Mouse (Mus musculus): Measurements from ENCODE around the gene Inka2.
"Not testable (repeated sequence)": the region's sequence is repeated elsewhere in the genome, so short reads cannot be mapped to it uniquely, and the experiment has no call there.

The Inka2 gene

DNA sequence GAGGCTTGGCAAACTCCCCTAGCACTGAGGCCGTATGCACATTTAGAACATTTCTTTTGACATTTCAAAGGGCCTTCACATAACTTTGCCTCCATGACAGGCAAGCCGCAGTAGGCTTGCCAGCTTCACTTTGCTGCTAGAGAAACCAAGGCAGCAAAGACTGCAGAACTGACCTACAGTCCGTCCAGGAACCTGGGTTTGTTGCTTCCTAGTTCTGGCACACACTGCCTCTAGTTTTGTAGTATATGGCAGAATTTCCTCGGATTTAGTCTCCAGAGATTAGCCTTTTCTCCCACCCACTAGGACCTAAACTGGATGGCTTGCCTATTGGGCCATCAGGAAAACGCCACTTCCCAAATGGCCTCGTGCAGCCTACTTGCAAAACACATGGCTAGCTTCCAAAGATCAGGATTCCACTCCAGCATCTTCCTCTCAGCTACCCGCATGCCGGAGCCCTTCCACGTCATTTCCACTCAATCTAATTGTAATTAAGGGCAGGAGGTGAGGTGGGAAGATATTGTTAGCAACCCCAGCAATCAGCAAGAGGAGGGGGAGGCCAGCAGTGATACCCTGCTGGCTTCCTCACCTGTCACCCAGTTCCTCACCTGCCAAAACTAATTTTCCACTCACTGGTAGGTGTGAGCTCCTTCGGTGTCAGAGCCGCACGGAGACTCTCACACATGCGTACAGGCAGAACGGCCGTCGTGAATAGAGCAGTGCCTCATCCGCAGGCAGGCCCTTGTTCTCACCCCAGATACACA is 7.8 kb upstream of the Inka2 start:
- peak; percentile 61 for DNase-seq (ENCODE audit: low read depth, low spot score)

DNA sequence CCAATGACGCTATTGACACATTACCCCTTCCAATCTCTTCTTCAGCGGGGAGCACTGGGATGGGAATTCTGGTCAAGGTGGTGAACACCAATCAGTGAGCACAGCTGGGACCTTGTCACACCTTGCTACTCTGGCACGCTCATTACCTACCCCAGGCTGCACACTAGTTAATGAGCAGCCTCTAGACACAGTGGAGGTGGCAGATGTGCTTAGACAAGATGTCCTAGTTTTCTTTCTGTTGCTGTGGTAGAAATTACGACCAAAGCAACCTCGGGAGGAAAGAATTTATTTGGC is 7.3 kb upstream of the Inka2 start:
- DNase-seq (ENCODE audit: low read depth, low spot score) = no peak

DNA sequence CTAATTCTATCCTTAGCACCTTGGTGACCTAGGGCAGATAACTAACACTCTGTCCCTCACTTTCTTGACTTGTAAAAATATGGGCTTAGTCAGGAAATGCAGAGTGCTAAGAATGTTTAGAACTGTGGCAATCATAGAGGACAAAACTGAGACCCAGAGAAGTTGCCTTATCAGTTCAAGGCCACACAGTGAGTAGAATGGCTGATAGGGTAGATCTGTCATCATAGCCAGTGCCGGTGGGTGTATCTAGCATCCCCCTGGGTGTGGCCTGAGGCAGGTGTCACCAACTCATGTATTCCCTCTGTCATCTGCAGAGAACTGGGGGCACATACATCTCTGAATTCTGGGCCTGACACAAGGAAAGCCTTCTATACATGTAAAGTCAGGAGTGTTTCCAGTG is 6.1 kb upstream of the Inka2 start:
- no peak for DNase-seq (ENCODE audit: low read depth, low spot score)

DNA sequence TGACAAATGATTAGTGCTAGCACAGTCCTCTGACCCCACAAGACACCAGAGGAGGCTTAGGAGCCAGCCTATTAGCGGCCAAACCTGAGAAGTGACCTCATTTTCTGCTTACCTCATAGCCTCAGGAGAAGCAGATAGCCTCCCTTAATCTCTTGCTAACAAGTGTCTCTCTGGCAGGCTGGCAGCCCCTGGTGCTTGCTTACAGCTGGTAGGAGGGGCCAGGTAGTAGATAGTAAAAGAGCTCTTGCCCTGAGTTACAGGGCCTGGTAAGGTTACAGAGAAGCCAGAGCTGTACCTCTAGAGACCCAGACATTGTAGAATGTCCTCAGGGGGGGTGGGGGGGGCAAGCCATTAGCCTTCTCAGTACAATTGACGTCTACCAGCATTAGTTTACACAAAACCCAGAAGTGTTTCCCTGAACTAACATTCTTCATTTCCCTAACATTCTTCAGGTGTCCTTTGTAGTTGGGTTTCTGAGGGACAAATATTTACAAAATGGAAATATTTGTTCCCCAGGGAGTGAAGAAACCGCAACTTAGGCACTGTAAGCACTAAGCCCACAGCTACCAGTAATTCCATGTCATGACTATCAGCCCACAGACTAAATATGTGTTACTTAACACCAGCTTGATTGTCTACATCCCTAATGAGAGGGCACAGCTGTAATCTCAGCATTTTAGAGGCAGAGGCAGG is 5.0 kb upstream of the Inka2 start:
- DNase-seq (ENCODE audit: low read depth, low spot score) = no peak

DNA sequence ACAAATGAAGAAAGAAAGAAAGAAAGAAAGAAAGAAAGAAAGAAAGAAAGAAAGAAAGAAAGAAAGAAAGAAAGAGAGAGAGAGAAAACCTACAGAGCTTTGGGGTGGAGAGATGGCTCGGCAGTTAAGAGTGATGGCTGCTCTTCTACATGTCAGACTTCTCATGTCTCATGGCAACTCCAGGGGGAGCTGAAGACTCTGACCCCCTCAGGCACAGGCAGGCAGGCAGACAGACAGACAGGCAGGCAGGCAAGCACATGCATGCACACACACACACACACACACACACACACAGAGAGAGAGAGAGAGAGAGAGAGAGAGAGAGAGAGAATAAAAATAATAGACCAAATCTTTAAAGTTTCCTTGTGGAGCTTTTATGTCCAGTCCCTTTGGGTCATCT is 3.6 kb upstream of the Inka2 start:
- DNase-seq (ENCODE audit: low read depth, low spot score) = not testable (repeated sequence)

DNA sequence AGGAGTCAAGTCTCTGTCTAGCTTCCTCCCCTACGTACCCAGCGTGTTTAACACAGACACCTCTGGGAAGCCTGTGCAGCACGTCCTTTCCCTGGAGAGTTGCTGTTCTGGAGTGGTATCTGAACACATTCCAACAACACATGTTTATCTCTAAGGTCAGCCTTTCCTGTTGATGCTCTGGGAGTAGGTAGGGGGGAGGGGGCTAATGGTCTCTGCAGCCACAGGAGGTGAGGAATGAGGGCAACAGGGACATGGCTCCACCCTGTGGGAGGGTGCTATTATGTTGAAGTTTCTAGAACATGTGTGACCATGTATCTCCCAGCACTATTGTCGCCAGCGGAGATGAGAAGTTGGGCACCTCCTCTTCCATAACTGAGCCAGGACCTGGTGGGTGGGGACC is 3.0 kb upstream of the Inka2 start:
- DNase-seq (ENCODE audit: low read depth, low spot score) = no peak

DNA sequence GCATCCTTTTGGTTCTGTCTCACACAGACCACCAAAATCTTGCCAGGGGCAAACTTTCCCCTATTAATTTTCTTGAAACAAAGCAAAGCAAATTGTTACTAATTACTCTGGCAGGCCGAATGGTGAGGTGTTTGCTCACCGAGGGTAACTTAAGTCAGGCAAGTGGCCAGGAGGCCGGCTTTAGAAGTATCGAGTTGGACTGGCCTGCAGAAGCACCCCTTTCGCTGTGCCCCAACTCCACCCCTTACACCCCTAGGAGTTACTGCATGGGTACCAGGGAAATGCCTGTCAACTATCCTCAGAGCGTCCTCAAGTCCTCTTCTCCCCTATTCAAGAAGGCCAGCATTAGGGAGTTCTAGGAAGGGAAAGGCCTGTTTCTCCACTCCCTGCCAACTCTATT is 828 bp upstream of the Inka2 start:
- DNase-seq (ENCODE audit: low read depth, low spot score) = no peak

DNA sequence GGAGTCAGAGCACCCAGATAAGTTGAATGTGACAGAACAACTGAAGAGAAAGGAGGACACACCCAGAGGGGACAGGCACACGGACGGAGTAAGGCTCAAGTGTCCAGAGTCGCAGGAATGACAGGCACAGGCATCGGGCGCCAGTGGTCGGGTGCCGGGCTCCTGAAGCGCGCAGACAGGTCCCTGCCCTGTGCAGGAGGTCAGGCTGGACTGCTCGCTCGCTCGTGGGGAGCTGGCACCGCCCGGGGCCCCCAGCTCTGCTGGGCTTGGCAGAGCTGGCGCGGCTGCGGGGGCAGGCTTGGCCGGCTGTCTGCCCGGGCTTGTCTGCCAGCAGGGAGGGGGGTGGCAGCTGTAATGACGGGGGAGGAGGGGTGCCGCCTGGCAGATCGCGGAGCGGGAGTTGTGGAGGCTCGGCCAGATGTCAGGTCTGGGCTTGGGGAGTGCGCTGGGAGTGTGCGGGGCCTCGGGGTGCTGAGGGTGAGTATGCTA is 706 bp downstream of the Inka2 start:
- peak; percentile 96 for DNase-seq (ENCODE audit: low read depth, low spot score)

DNA sequence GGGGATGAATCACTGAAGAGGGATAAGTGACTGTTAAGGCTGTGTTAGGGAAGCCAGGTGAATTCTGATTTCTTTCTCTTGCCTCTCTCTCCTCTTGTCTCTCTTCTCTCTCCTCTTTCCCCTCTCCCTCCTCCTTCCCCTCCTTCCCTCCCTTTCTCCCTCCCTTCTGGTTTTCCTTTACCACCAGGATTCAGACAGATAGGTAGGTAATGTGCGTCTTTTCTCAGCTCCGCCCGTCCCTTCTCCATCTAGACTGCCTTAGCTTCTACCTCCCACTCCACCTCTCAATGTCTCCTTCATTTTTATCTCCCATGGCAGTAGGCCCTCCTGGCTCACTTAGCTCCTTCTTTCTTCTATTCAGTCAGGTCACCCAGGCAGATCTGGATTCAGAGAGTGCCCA is 1.2 kb downstream of the Inka2 start:
- peak; percentile 72 for DNase-seq (ENCODE audit: low read depth, low spot score)

DNA sequence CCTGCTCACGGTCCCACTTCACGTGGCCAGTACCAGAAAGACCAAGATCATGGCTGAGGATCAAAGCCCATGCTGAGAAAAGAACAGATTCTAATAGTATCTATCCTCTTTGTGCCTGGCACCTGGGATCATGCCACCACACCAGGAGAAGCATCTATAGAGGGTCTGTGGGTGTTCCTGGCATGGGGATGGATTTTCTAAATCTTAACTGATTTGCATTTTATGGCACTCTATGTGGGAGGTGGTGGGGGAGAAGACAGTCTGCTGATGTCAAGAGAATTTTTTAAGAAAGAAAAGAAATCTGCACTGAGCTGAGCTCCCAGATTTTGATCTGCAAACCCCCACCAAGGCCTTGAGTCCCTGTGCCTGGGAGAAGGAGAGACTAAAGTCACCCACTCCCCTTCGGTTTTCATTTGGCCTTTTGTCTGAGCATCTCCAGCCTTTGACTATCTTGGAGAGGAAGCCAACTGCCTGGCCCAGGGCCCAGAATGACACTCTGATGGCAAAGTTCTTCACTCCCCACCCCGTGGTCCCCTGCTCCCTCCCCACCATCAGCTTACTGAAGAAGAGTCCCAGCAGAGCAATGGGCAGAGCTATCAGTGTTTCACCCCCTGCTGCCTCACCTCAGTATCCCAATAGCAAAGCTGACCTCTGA is 2.1 kb downstream of the Inka2 start:
- DNase-seq (ENCODE audit: low read depth, low spot score) = peak; percentile 90

DNA sequence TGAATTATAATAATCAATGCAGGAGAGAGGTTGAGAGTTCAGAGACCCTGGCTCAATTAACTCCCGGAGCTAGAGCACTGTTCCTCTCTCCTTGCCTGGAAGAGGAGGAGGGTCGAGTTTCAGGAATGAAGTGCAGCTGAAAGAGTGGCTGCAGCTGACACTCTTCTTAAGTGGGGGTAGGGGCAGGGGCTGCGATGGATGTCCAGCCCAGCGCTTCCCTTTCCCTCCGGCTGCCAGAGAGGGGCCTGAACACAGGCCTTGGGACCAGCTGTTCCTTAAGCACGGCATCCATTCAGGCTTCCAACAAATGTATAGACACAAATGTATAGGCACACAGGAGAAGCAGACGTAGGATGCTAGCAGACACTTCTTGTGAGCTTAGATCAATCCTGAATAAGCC is 3.2 kb downstream of the Inka2 start:
- DNase-seq (ENCODE audit: low read depth, low spot score) = no peak

DNA sequence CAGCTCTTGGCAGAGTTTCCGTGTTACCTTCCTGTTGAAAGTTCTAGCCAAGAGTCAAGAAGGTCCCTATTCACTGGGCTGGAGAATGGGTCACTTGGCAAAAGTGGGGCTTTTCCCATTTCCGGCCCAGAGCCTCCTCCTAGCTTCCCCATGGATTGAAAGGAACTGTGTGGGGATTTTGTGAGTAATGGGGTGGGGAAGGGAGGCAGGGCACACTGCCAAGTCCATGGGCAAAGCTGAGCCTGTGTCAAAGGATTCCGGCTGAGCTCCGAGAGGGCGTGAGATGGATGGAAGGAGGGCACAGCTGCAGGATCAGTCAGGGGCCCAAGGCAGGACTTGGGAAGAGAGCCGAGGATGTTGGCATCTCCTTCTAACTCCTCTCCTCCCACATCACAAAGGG is 5.8 kb downstream of the Inka2 start:
- DNase-seq (ENCODE audit: low read depth, low spot score) = peak; percentile 74

DNA sequence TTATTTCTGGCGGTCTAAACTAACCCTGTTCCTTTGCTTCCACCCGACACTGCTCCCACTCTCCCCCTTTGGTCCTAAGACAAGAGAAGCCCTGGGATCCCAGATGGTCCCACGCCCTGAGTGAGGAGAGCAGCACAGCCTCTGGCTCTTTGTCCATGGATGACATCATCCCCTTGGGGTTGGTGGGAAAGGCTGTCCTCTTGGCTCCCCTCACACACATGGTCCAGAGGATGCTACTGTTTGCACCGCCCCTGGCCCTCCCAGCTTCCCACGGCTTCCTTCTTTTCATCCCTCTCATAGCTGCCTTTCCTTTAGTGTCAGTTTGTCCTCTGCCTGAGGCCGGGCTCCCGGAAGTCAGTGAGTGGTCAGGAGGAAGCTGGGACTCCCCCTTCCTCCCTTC is 7.3 kb downstream of the Inka2 start:
- peak; percentile 60 for DNase-seq (ENCODE audit: low read depth, low spot score)

DNA sequence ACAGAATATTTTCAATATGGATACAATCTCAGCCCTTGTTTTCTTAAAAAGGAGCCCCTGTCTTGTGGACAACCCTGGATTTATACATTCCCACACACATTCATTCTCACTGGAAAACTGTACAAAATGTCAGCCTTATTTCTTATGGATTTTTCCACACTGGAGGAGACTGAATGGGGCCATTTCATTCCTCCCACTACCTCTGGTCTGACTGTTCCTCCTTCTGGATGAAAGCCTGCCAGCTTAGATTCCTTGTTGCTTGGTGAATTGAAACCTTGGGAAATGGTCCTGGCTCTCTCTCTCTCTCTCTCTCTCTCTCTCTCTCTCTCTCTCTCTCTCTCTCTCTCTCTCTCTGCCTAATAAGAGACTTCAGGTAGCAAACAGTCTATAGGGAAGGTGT is 8.4 kb downstream of the Inka2 start:
- peak; percentile 67 for DNase-seq (ENCODE audit: low read depth, low spot score)

DNA sequence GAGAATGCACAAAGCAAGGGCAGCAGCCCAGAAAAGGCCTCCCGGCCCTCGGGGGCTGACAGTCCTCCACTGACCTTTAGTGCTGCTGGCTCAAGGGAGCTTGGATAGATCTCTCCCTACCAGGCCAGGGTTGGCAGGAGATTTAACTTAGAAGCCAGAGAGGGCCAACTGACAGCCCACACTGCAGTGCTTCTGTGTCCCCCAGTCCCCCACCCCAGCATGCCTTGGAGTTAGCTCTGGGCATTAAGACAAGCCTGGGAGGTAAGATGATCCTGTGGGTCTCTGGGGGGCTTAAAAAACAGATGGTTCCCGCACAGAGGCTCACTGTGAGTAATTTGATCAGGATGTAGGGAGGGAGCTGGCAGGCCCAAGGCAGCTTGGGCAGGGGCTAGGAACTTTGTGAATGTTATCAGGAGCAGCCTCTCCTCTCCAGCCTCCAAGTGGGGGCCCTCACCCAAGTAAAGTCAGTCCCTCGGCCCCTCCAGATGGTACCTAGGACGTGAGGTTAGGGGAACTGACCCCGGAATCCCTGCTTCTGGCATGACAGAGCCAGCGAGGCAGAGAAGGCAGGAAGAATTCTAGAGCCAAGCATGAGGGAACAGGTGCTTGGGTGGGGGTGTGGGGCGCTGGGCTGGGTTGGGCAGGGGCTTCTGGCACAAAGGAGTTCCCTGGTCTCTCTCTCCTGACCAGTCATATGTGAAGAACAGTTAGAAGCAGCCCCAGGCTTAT is 9.9 kb downstream of the Inka2 start:
- DNase-seq (ENCODE audit: low read depth, low spot score) = no peak

DNA sequence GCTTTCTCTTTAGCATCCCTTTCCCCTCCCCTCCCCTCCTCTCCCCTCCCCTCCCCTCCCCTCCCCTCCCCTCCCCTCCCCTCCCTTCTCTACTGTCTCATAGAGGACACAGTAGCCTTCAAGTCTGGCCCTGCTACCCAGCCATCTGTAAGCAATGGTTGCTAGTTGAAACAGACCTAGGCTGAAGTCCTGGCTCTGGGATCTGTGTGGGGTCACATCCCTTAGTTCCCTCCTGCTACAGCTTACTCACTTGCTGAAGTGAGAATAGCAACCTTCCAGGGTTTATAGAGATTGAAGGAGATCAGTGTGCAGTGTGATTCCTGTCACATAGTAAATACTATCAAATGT is 10.4 kb downstream of the Inka2 start:
- DNase-seq (ENCODE audit: low read depth, low spot score) = no peak

DNA sequence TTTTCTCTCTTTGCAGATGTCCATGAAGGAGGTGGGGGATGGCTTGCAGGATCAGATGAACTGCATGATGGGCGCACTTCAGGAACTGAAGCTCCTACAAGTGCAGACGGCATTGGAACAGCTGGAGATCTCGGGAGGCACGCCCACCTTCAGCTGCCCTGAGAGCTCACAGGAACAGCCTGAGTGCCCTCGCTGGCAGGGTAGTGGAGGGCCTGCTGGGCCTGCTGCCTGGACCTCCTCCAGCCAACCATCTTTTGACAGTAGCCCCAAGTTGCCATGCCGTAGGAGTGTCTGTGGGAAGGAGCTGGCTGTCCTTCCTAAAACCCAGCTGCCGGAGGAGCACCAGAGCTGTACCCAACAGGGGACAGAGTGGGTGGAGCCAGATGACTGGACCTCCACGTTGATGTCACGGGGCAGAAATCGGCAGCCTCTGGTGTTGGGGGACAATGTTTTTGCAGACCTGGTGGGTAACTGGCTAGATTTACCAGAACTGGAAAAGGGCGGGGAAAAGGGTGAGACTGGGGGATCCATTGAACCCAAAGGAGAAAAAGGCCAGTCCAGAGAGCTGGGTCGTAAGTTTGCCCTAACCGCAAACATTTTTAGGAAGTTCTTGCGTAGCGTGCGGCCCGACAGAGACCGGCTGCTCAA is 12.1 kb downstream of the Inka2 start:
- peak; percentile 76 for DNase-seq (ENCODE audit: low read depth, low spot score)

DNA sequence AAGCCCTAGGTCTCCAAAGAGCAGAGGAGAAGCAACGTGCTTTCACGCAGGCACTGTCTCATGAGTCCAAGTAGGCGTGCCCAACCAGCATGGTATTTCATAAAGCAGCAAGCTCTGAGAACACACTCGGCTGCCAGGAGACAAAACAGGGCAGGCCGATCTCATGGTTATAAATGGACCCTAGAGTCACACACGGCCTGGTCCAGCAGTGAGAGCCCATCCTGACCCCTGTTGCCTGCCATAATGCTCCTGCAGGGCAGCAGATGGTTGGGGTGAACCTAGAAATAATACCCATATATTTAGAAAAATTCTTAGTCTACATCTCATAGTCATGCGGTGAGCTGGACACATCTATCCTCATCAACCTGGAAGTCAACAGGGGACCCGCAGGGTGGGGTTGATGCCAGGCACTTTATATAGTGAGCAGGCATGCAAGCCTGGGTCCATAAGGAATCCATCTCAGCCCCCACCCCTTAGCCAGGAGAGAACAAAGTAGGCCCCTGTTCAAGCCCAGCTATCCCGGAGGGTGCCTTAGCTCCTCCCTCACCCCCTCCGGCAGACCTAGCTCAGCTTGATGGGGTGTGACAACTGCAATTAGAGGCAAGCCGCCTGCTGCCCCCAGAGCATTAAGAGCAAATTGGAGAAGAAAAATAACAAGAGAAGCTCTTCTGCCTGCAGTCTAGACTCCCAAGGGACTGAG is 13.6 kb downstream of the Inka2 start:
- peak; percentile 67 for DNase-seq (ENCODE audit: low read depth, low spot score)

DNA sequence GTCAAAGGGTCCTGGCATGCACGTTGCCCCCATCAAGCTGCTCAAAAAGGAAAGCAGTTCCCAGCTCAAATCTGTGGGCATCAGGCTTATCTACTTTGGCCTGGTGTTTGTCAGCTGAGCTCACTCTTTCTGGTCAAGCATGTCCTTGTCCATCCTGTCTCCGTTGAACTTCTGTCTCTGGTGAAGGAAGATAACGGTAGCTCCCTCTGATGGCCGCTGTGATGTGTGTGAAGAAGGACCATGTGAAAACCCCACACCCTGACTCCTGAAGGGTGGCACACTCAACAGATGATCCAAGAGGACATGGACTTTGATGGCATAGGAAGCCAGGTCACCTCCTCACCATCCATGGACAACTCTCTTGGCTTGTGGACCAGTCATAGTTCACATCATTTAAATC is 14.3 kb downstream of the Inka2 start:
- peak; percentile 77 for DNase-seq (ENCODE audit: low read depth, low spot score)

DNA sequence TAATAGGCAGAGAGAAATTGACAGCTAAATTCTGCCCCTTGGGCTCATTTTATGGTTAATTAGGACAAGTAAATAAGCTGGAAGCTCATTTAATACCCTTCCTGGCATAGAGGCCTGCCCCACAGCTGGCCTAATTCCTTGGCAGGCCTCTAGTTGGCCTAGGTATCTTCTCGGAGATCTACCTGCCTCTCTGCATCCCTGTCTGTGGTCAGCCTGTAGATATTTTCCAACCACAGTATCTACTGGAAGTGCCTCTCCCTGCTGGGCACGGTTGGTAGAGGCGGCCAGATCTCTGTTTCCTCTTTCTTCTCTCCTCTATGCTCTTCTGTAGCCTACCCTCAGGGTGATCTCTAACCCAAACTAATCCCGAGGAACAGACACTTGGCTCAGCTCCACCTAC is 15.6 kb downstream of the Inka2 start:
- DNase-seq (ENCODE audit: low read depth, low spot score) = no peak

DNA sequence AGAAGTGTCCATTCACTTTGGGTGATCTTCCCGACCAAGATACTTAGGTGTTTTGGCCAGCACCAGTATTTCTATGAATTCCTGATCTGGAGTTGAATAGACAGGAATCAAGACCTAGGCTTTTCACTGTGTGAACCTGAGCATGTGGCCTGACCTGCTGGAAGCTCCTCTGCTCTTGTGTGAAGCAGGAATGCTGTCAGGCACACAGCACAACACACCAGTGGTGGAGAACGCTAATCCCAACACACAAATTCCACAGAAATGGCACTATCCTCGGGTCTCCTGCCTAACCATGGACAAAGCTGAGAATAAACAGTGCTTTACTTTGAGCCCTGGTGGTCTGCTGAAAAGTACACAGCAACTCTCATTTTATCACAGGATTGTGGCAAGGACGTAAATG is 16.1 kb downstream of the Inka2 start:
- DNase-seq (ENCODE audit: low read depth, low spot score) = no peak
